Mouse (Mus musculus) brain, embryonic 14.5 days (tissue): ENCODE results near the gene Kcnq1.

Experiments used
- CTCF ChIP-seq: fragments of 200-500 bp; IDR thresholded peaks from 2 replicates; pipeline ENCODE4 v1.5.1; 2012; ENCODE audit warnings: inconsistent platforms, mild to moderate bottlenecking, moderate library complexity, borderline replicate concordance; ENCODE audit not compliant: insufficient read depth, insufficient read length; ENCODE audit errors: extremely low read depth
- POLR2A ChIP-seq: fragments of 200-500 bp; IDR thresholded peaks from 2 replicates; pipeline ENCODE4 v1.6.1; 2012; ENCODE audit warnings: mild to moderate bottlenecking, inconsistent platforms, borderline replicate concordance; ENCODE audit not compliant: poor library complexity, insufficient read depth, insufficient read length, severe bottlenecking; ENCODE audit errors: extremely low read depth

DNA sequence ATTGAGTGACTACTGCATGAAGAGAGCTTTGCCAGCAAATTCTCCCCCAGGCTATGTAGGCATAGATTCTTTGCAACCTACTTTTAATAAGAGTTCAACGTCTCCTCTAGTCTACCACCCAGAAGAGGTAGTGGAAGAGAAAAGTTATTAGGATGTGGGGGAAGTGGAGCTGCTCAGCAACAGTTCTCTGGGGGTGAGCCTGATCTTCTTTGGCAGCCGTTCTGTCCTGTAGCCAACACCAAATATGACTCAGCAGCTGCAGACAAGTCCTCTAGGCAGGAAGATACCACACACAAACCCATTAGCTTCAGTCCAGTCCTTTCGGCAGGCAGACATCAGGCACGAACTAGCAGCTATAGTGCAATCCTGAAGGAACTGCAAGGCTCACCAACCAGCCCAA lies 5.4 kb upstream of the Kcnq1 start:
- TF ChIP-seq CTCF (no peak), POLR2A (no peak)
